Mouse (Mus musculus) cerebellum, postnatal 10 days (tissue): Measurements from ENCODE around the gene Cblb.

Experiments used
- DNase-seq, 2 experiments: peaks; one replicate each; pipeline ENCODE4 v3.0.0; 2021; ENCODE audit warnings: mixed read lengths in 2 of 2

Gene Cblb

GRCm38 (mm10) chr16:52040937-52041336 is 9.9 kb downstream of the Cblb start:
- DNase-seq = no peak

DNA sequence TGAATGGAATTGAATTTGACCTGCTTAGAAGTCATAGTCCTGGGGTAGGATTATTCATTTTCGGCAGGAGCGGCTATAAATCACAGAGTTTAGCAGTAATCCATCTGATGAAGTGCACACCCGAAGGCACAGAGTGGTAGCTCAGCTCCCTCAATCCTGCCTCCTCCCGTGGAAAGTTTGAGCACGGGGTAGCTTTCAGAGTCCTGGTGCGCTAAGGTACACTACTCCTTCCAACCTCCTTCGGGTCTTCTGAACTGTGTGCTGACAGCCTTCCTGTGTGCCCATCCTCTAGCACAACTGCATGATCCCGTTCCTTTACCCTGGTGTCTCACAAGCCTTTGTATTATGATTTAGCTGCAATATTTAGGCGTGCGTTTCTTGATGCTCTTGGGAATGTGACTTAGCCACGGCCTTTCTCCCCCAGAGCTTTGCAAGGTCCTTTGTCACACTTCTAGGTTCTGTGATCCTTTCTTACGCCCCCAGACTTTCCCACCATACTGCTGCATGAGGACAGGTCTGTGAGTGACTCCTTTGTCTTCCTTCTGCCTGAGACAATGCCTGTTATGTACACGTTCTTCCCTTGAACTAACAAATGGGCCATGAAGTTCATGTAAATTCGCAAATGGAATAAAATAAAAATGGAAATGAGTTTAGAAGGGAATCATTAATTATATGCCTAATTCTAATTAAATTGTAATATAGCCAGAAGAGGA is 11.8 kb downstream of the Cblb start:
- no peak for DNase-seq

GRCm38 (mm10) chr16:52043380-52044117 is 12.5 kb downstream of the Cblb start:
- DNase-seq = no peak

DNA sequence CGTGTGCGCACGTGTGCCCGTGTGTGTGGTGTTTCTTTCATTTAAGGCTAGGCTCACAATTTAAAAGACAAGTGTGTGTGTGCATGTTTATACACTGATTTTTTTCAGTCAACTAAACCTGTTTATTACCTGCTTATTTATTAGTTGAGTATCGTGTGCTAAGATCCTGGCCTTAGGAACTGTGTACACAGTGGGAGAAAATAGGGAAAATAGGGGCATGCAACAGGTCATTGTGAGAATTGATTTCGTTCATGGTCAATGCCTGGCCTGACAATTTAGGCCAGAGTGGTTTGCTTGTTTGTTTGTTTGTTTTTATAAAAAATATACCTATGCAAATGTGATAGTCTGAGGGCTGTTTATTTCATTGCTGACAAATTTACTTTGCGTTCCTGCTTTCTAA is 13.5 kb downstream of the Cblb start:
- no peak for DNase-seq

DNA sequence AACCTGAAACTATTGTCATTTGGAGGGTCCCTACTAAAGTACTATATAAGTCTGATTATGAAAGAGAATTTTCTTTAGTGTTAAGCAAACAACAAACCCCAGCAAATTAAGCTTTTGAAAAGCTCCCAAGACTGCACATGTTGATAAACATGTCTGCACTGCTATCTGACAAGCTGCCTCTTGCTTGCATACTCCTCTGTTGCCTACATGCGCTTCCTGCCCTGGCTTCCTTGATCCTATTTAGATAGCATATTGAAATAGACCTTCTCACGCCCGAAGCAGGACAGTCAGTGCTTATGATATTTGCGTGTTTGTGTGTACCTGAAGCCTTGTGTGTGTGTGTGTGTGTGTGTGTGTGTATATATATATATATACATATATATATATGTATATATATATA is 14.0 kb downstream of the Cblb start:
- no peak for DNase-seq

GRCm38 (mm10) chr16:52046464-52046863 is 15.4 kb downstream of the Cblb start:
- no peak for DNase-seq

DNA sequence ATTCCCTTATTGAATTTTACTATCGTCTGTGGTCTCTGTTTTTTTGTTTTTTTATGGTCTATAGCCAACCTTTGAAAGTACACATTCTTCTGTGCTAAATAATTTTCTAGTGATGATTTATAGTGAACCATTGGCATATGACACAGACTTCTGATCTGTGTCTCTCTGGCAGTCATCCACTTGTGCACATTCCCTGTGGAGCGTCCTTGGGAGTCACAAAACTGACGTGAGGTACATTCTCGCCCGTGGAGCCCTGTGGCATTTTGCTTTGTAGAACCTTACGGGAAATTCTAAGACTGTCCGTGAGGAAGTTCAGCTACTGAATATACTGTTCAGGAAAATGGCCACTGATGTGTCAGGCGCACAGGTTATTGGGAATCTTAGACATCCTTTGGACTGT is 20.1 kb downstream of the Cblb start:
- DNase-seq = peak; percentile 18 to 38

- DNase-seq = no peak
Observed at GRCm38 (mm10) chr16:52052734-52053133, 21.7 kb downstream of the Cblb start.

GRCm38 (mm10) chr16:52055236-52055635 is 24.2 kb downstream of the Cblb start:
- DNase-seq = no peak

GRCm38 (mm10) chr16:52056164-52056563 is 25.1 kb downstream of the Cblb start:
- no peak for DNase-seq

DNA sequence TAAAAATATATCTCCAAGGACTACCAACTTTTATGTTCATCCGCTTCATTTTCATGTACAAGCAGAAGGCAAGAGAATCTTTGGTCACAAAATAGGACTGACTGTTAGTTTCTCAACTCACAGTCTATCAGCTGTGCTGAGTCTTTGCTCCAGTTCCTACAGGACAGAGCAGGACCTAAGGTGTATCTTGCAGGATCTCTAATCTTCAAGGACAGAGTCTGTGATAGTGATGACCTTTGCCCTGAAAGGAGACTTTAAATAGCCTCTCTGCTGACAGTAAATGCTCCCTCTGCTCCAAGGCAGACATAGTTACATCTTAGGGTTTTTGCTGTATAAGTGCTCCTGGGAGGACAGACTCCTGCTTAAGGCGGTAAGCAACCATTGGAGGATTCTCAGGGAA is 26.3 kb downstream of the Cblb start:
- DNase-seq = no peak

DNA sequence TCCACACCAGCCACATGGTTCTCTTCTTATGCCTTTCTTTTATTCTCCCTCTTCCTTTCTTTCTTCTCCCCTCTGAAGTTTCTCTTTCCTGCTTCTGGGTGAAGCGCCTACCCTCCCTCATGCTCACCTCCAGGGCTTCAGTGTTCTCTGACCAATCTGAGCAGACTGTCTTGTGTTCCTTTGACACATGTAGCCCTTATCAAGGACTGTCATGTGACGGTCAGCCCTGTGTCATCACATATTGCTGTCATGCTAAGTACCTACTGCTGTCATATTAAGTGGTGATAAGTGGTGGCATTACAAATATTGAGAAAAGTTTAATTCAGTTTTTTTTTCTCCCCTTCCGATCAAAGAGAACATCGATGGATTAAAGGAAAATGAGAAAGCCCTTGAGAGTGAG is 28.5 kb downstream of the Cblb start:
- DNase-seq = no peak

DNA sequence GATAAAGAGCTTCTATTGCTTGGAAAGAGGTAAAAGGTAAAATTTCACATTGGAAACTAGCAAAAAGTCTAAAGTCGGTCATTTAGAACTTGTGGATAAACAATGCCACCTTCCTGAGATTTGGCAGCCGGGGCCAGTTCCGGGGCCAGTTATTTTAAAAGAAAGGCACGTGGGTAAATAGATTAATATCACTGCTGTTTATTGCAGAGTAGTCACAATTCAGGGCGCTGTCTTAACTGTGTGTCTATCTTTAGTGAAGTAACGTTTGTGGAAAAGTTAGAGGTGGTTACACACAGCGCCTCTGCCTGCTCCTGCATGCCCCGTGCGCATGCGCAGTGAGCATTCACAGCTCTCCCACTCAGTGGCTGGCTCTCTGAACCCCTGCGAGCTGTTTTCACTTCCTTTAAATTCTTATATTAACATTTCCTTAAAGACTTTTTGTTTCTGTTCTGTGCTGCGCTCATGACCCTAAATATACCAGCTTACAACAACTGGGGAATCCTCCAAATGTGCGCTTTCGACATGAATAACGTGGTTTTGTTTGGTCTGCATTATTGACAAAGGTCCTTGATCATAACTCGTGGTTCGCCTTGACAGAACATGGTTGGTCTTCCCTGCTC is 29.2 kb downstream of the Cblb start:
- DNase-seq = no peak

DNA sequence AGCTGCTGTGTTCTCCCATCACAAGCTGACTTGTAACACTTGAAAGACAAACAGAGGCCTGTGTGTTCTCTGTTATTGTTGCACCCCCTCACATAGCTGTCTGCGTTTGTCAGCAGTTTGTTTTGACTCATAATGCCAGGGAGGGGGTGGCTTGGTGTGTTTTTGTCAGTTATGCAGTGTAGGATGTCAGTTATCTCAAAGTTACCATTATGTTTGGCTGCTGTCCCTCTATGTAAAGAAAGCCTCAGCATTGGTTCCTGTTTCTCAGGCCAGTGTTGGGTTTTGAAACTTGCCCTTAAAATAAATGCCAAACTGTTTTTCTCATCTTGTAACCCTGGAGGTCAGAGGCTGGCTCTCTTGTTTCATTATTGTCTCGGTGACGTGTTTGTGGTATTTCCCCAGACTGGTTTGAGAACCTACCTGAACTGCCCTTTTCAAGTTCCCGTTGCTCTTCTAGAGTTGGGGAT is 30.0 kb downstream of the Cblb start:
- DNase-seq = no peak

GRCm38 (mm10) chr16:52064309-52065105 is 33.5 kb downstream of the Cblb start:
- DNase-seq = no peak

DNA sequence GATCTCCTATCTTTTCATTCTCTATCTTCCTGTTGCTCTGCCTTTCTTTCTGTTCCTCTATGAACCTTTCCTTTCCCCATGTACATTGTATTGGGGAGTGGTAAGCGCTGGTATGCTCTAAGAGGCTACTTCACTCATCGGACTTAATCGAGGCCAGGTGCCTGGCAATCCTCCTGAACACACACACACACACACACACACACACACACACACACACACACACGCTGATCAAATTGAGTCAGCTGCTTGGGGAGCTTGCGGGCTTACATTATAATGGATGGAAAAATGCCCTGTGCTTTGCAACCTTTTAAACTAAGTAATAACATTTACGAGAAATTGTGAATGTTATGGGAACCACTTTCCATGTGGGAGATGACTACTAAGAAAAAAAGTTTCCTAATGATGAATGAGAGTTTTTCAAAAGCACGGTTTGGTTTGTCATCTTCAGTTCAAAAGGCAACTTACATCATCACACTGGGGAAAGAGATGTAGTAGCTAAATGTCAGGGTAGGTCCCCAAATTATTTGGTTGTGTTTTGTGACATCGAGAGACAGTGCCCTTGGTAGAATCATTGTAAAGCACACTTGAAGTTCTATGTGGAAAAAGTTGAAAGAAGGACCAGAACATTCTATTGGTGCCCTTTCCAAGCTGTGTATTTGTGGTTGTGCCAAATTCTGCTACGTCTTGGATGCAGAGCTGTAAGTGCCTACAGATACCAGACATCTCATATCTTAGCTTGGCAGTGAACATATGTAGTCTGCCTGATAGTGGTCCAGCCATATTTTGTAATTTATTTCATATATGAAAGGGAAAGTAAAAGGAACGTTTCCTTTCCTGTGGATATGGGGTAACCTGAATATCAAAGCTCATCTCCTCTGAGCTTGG is 36.8 kb downstream of the Cblb start:
- DNase-seq = no peak

- no peak for DNase-seq
Observed at GRCm38 (mm10) chr16:52068517-52068874, 37.5 kb downstream of the Cblb start.

- no peak for DNase-seq
Observed at GRCm38 (mm10) chr16:52069648-52070047, 38.6 kb downstream of the Cblb start.

DNA sequence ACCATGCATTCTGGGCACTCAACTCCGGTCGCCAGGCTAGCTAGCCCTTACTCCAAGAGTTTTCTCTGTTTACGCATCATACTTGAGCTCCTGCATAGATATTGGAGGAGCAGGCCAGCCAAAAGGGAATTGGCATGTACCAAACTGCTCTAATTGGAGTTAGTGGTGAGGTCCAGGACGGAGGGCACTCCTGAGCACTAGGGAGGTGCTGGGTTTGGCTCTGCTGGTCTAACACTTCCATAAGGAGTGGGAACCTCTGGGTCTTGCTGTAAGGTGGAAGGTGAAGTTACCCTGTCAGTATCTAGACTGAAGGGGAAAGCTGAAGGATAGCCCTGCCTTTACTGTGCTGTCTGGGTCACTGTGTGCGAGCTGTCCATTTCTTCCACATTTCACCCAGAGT is 39.1 kb downstream of the Cblb start:
- DNase-seq = no peak

- no peak for DNase-seq
Observed at GRCm38 (mm10) chr16:52071290-52071689, 40.3 kb downstream of the Cblb start.

GRCm38 (mm10) chr16:52071766-52072209 is 40.8 kb downstream of the Cblb start:
- peak in 1 of 2 experiments; percentile 22 for DNase-seq

- peak; percentile 77 to 88 for DNase-seq
Observed at GRCm38 (mm10) chr16:52076652-52077051, 45.6 kb downstream of the Cblb start.
